Mouse (Mus musculus) myocyte (in vitro differentiated cells): ENCODE measurements at regions not wholly inside any gene's neighbourhood (a gene's known extent, or its start where the extent isn't known, plus 50 kb on each side); places are given as distances from the start of the nearest gene placed in this dataset.

ENCODE experiments used
- H3K27me3 ChIP-seq: one replicate; pipeline ENCODE4 v1.6.1; 2011; ENCODE audit not compliant: control insufficient read depth, insufficient read depth, insufficient read length
- H3K36me3 ChIP-seq: one replicate; pipeline ENCODE4 v1.6.1; 2011; ENCODE audit not compliant: control insufficient read depth, insufficient read depth
- H3K4me2 ChIP-seq: one replicate; pipeline ENCODE4 v1.6.1; 2011; ENCODE audit warnings: low read depth, control low read depth
- H3K4me3 ChIP-seq: one replicate; pipeline ENCODE4 v1.5.1; 2011; ENCODE audit warnings: mild to moderate bottlenecking, control low read depth, moderate library complexity
- H3K79me2 ChIP-seq: one replicate; pipeline ENCODE4 v1.6.1; 2011; ENCODE audit not compliant: control insufficient read depth, insufficient read depth
- H3ac ChIP-seq: one replicate; pipeline ENCODE4 v1.6.1; 2011; ENCODE audit not compliant: control insufficient read depth, insufficient read length
- CEBPB ChIP-seq: IDR thresholded peaks from 2 replicates; pipeline ENCODE4 v1.6.1; 2011; ENCODE audit warnings: mild to moderate bottlenecking, moderate library complexity; ENCODE audit not compliant: poor library complexity, insufficient read depth, severe bottlenecking
- E2F4 ChIP-seq: IDR thresholded peaks from one replicate; pipeline ENCODE4 v1.6.1; 2011; ENCODE audit warnings: mild to moderate bottlenecking, control low read depth, moderate library complexity; ENCODE audit not compliant: insufficient read depth
- MAX ChIP-seq: IDR thresholded peaks from one replicate; pipeline ENCODE4 v1.6.1; 2011; ENCODE audit warnings: low read depth, mild to moderate bottlenecking, control low read depth
- MYOD1 ChIP-seq, 3 experiments: IDR thresholded peaks; one replicate each; pipeline ENCODE4 v1.6.1; 2011; ENCODE audit warnings: control low read depth in 2 of 3, low read depth in 2 of 3, mild to moderate bottlenecking in 2 of 3, moderate library complexity in 1 of 3; ENCODE audit not compliant: insufficient read length in 2 of 3, control insufficient read depth in 1 of 3
- MYOG ChIP-seq, 3 experiments: IDR thresholded peaks; one replicate each; pipeline ENCODE4 v1.6.1; 2011; ENCODE audit warnings: control low read depth in 2 of 3, low read depth in 2 of 3, mild to moderate bottlenecking in 2 of 3; ENCODE audit not compliant: insufficient read length in 2 of 3, control insufficient read depth in 1 of 3, insufficient read depth in 1 of 3
- POLR2A ChIP-seq: IDR thresholded peaks from one replicate; pipeline ENCODE4 v1.6.1; 2011; ENCODE audit warnings: low read depth, mild to moderate bottlenecking, control low read depth, moderate library complexity; ENCODE audit not compliant: insufficient read length
- POLR2AphosphoS2 ChIP-seq: IDR thresholded peaks from one replicate; pipeline ENCODE4 v1.6.1; 2011; ENCODE audit warnings: low read depth, control low read depth; ENCODE audit not compliant: insufficient read length
- REST ChIP-seq: IDR thresholded peaks from one replicate; pipeline ENCODE4 v1.6.1; 2011; ENCODE audit warnings: mild to moderate bottlenecking, control low read depth, moderate library complexity; ENCODE audit not compliant: insufficient read depth, insufficient read length
- SRF ChIP-seq: IDR thresholded peaks from one replicate; pipeline ENCODE4 v1.6.1; 2011; ENCODE audit warnings: low read depth; ENCODE audit not compliant: control insufficient read depth, insufficient read length
- TCF12 ChIP-seq: IDR thresholded peaks from one replicate; pipeline ENCODE4 v1.6.1; 2011; ENCODE audit warnings: mild to moderate bottlenecking, control low read depth; ENCODE audit not compliant: poor library complexity, insufficient read depth, severe bottlenecking
- TCF3 ChIP-seq: IDR thresholded peaks from one replicate; pipeline ENCODE4 v1.6.1; 2011; ENCODE audit warnings: low read depth, control low read depth; ENCODE audit not compliant: insufficient read length
- USF1 ChIP-seq: IDR thresholded peaks from one replicate; pipeline ENCODE4 v1.6.1; 2011; ENCODE audit warnings: low read depth, mild to moderate bottlenecking, control low read depth, moderate library complexity

DNA sequence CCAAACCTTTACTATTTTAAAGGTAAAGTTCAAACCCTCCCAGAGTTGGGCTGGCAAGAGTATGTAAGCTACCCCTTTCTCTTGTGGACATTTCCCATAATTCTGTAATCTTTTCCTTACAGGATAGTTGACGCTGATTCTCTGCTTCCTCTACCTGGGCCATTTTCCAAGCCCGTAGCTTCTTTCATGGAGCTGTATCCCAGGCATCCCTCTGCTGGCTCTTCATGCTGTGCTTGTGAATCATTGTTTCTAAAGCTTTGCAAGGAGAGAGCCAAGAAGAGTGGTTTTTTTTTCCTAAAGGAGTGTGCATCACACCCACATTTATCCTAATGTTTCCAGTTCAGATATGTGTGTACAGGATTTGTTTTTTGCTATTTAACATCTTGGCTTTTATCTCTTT is 553.4 kb downstream of the Tbc1d22a start:
- Histone ChIP-seq H3K27me3 (no peaks in the 10 kb centered on the region), H3K79me2 (no peaks in the 10 kb centered on the region), H3K4me2 (no peak overlapping the region), H3ac (no peak overlapping the region), H3K4me3 (no peak overlapping the region), H3K36me3 (no peaks in the 10 kb centered on the region)
- no peak for TF ChIP-seq CEBPB
- TF ChIP-seq SRF: no peak
- no peak for TF ChIP-seq MAX
- no peak for TF ChIP-seq TCF3
- TF ChIP-seq POLR2AphosphoS2: no peak
- no peak for TF ChIP-seq E2F4
- no peak for TF ChIP-seq POLR2A
- TF ChIP-seq REST: no peak

DNA sequence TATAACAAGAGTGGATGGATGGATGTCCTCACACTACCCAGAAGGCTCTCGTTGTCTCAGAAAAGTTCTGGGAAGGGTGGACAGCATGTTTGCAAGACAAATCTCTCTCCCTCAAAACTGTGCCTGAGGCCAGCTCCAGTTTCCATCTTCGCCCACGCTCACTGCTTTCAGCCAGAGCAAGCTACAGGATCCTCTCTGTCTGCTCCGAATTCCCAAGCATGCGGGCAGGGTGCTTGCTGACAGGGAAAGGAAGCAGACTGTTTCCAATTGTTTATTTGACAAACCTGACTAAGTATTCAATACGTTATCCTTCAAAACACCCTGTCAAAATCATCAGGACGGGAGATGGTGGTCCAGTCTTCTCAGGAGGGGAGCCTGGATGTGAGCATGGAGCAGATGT is 558.8 kb downstream of the Tbc1d22a start:
- Histone ChIP-seq H3K4me3 (no peak overlapping the region), H3K4me2 (no peak overlapping the region), H3K27me3 (no peaks in the 10 kb centered on the region), H3K79me2 (no peaks in the 10 kb centered on the region), H3ac (no peak overlapping the region), H3K36me3 (no peaks in the 10 kb centered on the region)
- no peak for TF ChIP-seq SRF
- no peak for TF ChIP-seq MYOG (IDR thresholded peaks at IDR 0.05; ENCODE audit: control insufficient read depth in 1 of 3, insufficient read depth in 1 of 3, insufficient read length in 2 of 3, low read depth in 2 of 3)
- no peak for TF ChIP-seq POLR2AphosphoS2
- TF ChIP-seq MYOD1 (IDR thresholded peaks at IDR 0.05; ENCODE audit: control insufficient read depth in 1 of 3, insufficient read length in 2 of 3, low read depth in 2 of 3): no peak
- no peak for TF ChIP-seq TCF12
- no peak for TF ChIP-seq E2F4
- no peak for TF ChIP-seq USF1
- no peak for TF ChIP-seq MAX
- TF ChIP-seq TCF3: no peak
- TF ChIP-seq REST: no peak
- TF ChIP-seq POLR2A: no peak
- no peak for TF ChIP-seq CEBPB

DNA sequence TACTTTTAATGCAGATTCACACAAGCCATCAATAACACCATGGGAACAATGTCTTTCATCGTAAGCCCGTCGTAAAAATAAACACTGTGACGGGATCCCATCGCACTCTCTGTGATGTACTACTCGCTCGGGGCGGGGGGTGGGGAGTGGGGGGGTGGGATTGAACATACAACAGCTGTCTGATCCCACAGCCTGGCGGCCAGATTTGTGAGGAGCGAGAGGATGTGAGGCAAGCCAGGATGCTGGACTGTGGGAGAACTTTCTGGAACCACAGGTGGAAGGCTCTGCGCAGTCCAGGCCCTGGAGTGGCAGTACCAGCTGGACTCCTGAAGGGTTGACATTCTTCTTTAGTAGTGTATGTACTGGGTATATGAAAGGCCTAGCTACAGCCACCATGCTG is 563.7 kb downstream of the Tbc1d22a start:
- no peaks in the 10 kb centered on the region for H3K36me3 ChIP-seq
- no peaks in the 10 kb centered on the region for H3K79me2 ChIP-seq
- H3ac ChIP-seq: no peak overlapping the region
- H3K27me3 ChIP-seq: no peaks in the 10 kb centered on the region
- TF ChIP-seq TCF12: no peak
- H3K4me2 ChIP-seq: no peak overlapping the region
- no peak overlapping the region for H3K4me3 ChIP-seq

DNA sequence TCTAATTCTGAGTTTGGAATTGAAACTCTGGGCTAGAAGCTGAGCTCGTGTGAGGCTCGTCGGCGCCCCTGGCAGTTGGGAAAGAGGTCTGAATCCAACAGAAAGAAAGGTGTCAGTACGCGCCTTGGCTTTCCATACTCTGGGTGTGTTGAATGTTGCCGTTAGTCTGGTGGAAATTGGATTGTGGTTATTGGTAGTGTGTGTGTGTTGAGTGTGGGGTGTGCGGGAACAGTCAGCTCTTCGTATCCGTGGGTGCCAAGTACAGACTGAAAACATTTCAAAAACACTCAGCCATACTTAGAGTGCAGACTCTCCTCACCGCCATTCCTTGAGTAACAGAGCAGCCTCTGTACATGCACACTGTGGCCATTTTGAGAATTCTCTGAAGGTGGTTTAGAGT is 566.9 kb downstream of the Tbc1d22a start:
- no peak for TF ChIP-seq E2F4
- no peak for TF ChIP-seq TCF3
- no peak for TF ChIP-seq MYOG (IDR thresholded peaks at IDR 0.05; ENCODE audit: control insufficient read depth in 1 of 3, insufficient read depth in 1 of 3, insufficient read length in 2 of 3, low read depth in 2 of 3)
- Histone ChIP-seq H3K4me2 (no peak overlapping the region), H3K36me3 (no peaks in the 10 kb centered on the region), H3K4me3 (no peak overlapping the region), H3K79me2 (no peaks in the 10 kb centered on the region), H3ac (no peak overlapping the region), H3K27me3 (no peaks in the 10 kb centered on the region)

DNA sequence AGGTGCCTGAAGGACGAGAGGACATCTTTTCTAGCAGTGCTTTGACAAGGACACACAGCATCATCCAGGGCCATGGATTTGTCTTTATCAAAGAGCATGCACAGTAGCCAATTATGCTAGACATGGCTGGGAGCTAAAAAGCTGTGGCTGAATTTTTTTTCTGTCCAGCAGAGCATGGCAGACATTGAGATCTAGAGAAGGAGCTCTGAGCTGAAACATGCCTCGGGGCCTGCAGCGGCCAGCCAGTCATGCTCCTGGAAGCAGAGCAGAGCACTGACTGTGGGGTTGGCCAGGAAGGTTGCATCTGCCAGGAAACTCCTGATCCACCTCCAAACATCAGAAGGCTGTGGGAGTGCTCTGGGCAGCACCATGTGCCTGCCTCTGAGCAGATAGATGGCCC is 580.5 kb downstream of the Tbc1d22a start:
- no peaks in the 10 kb centered on the region for H3K79me2 ChIP-seq

More for the DNA sequence above, 580.5 kb downstream of the Tbc1d22a start:
- Histone ChIP-seq H3ac (no peak overlapping the region), H3K27me3 (no peaks in the 10 kb centered on the region), H3K4me3 (no peak overlapping the region), H3K36me3 (no peaks in the 10 kb centered on the region), H3K4me2 (no peak overlapping the region)
- no peak for TF ChIP-seq REST
- no peak for TF ChIP-seq MYOG (IDR thresholded peaks at IDR 0.05; ENCODE audit: control insufficient read depth in 1 of 3, insufficient read depth in 1 of 3, insufficient read length in 2 of 3, low read depth in 2 of 3)
- TF ChIP-seq SRF: no peak
- no peak for TF ChIP-seq E2F4
- no peak for TF ChIP-seq MAX
- TF ChIP-seq USF1: no peak
- TF ChIP-seq TCF12: no peak
- no peak for TF ChIP-seq CEBPB
- no peak for TF ChIP-seq POLR2A
- TF ChIP-seq POLR2AphosphoS2: no peak
